Mouse (Mus musculus): ENCODE results near the gene Zfp53.

GRCm38 (mm10) chr17:21488760-21489499 lies at the start of gene Zfp53:
- TF ChIP-seq POLR2A (IDR thresholded peaks at IDR 0.05; ENCODE audit: control insufficient read depth, low read depth, low read length) = no peak; the same call in 1 of the 2 replicates
- no peak for TF ChIP-seq CTCF (IDR thresholded peaks at IDR 0.05; ENCODE audit: control insufficient read depth, insufficient read depth, insufficient replicate concordance, low read depth, low read length)

Measured in testis, adult 2 months (tissue).